Mouse (Mus musculus) urinary bladder, adult 18-20 months (tissue): ENCODE measurements around the gene Nsg2.

Experiments
- DNase-seq, 2 experiments: peaks; one replicate each; pipeline ENCODE4 v3.0.0; 2022; ENCODE audit warnings: low spot score in 2 of 2, mixed read lengths in 2 of 2

Nsg2 gene

GRCm38 (mm10) chr11:32075163-32075562 lies 74.9 kb downstream of the Nsg2 start:
- no peak for DNase-seq

GRCm38 (mm10) chr11:32083462-32083861 lies 83.2 kb downstream of the Nsg2 start:
- DNase-seq, result no peak

GRCm38 (mm10) chr11:32086525-32086924 lies 86.3 kb downstream of the Nsg2 start:
- no peak for DNase-seq

GRCm38 (mm10) chr11:32087376-32087775 lies 87.1 kb downstream of the Nsg2 start:
- DNase-seq, result no peak

GRCm38 (mm10) chr11:32087779-32088442 lies 87.6 kb downstream of the Nsg2 start:
- DNase-seq, result no peak

GRCm38 (mm10) chr11:32095793-32096192 lies 95.5 kb downstream of the Nsg2 start:
- DNase-seq, result no peak

GRCm38 (mm10) chr11:32096346-32096745 lies 96.1 kb downstream of the Nsg2 start:
- no peak for DNase-seq

- DNase-seq, result no peak
These were observed 100.9 kb downstream of the Nsg2 start for GRCm38 (mm10) chr11:32101059-32101632.

- no peak for DNase-seq
These were observed 102.7 kb downstream of the Nsg2 start for GRCm38 (mm10) chr11:32102976-32103375.

GRCm38 (mm10) chr11:32104406-32105116 lies 104.3 kb downstream of the Nsg2 start:
- DNase-seq, result no peak

- no peak for DNase-seq
These were observed 105.7 kb downstream of the Nsg2 start for GRCm38 (mm10) chr11:32105750-32106646.

GRCm38 (mm10) chr11:32106647-32106985 lies 106.4 kb downstream of the Nsg2 start:
- DNase-seq, result no peak

- DNase-seq, result no peak
These were observed 108.2 kb downstream of the Nsg2 start for GRCm38 (mm10) chr11:32108441-32108840.
